Mouse (Mus musculus): Measurements from ENCODE around the gene Ctla4. TPM values are rescaled to one million over a fixed set of nuclear protein-coding genes. Genes with fewer than 3 reads are reported as not detected.

Ctla4 gene
- polyA plus RNA-seq, 1 experiment from 2014 or later: not detected

- Histone ChIP-seq H3K4me1 (ENCODE audit: insufficient read depth) (peaks cover 3% of the 10 kb centered on the region; the same call in 1 of the 2 replicates), H3K9ac (no peak overlapping the region), H3K9me3 (ENCODE audit: low read depth, low read length) (no peaks in the 10 kb centered on the region), H3K27ac (ENCODE audit: low read depth) (no peak overlapping the region), H3K36me3 (ENCODE audit: insufficient read depth) (no peaks in the 10 kb centered on the region), H3K27me3 (ENCODE audit: insufficient read depth, low read length) (no peaks in the 10 kb centered on the region), H3K4me3 (ENCODE audit: low read depth, low read length) (no peak overlapping the region), H3K4me2 (no peak overlapping the region)
- ATAC-seq (ENCODE audit: insufficient read depth): peak; percentile 66
- 73% methylated on average over 24 of the region's 24 CpGs for WGBS
- no peak for TF ChIP-seq CTCF (IDR thresholded peaks at IDR 0.05; ENCODE audit: low read depth)
- peak; percentile 48 for DNase-seq
These were observed 33.9 kb downstream of the Ctla4 start for GRCm38 (mm10) chr1:60920493-60921355.

- H3K9ac ChIP-seq: no peak overlapping the region
- H3K4me1 ChIP-seq (ENCODE audit: insufficient read depth): no peaks in the 10 kb centered on the region
- no peaks in the 10 kb centered on the region for H3K9me3 ChIP-seq (ENCODE audit: low read depth, low read length)
- H3K27ac ChIP-seq (ENCODE audit: low read depth): no peak overlapping the region
- no peak for DNase-seq
- no peak for TF ChIP-seq CTCF (IDR thresholded peaks at IDR 0.05; ENCODE audit: low read depth)
- 83% methylated on average over 3 of the region's 3 CpGs for WGBS
- no peak overlapping the region for H3K4me2 ChIP-seq
- ATAC-seq (ENCODE audit: insufficient read depth): no peak
- no peaks in the 10 kb centered on the region for H3K27me3 ChIP-seq (ENCODE audit: insufficient read depth, low read length)
- H3K4me3 ChIP-seq (ENCODE audit: low read depth, low read length): no peak overlapping the region
- H3K36me3 ChIP-seq (ENCODE audit: insufficient read depth): no peaks in the 10 kb centered on the region
These were observed 42.2 kb downstream of the Ctla4 start for GRCm38 (mm10) chr1:60929036-60929435.

- no peak overlapping the region for H3K9ac ChIP-seq
- no peaks in the 10 kb centered on the region for H3K9me3 ChIP-seq (ENCODE audit: low read depth, low read length)
- H3K4me1 ChIP-seq (ENCODE audit: insufficient read depth): no peaks in the 10 kb centered on the region
- no peak overlapping the region for H3K4me2 ChIP-seq
- H3K4me3 ChIP-seq (ENCODE audit: low read depth, low read length): no peak overlapping the region
- no peaks in the 10 kb centered on the region for H3K36me3 ChIP-seq (ENCODE audit: insufficient read depth)
- no peak overlapping the region for H3K27ac ChIP-seq (ENCODE audit: low read depth)
- DNase-seq: no peak
- no peaks in the 10 kb centered on the region for H3K27me3 ChIP-seq (ENCODE audit: insufficient read depth, low read length)
- TF ChIP-seq CTCF (IDR thresholded peaks at IDR 0.05; ENCODE audit: low read depth): no peak
- no peak for ATAC-seq (ENCODE audit: insufficient read depth)
- 79% methylated on average over 7 of the region's 7 CpGs for WGBS
These were observed 43.6 kb downstream of the Ctla4 start for GRCm38 (mm10) chr1:60930397-60930796.

- Histone ChIP-seq H3K36me3 (ENCODE audit: insufficient read depth) (no peaks in the 10 kb centered on the region), H3K4me1 (ENCODE audit: insufficient read depth) (no peaks in the 10 kb centered on the region), H3K4me3 (ENCODE audit: low read depth, low read length) (no peak overlapping the region), H3K27me3 (ENCODE audit: insufficient read depth, low read length) (no peaks in the 10 kb centered on the region), H3K9me3 (ENCODE audit: low read depth, low read length) (no peaks in the 10 kb centered on the region), H3K27ac (ENCODE audit: low read depth) (no peak overlapping the region), H3K4me2 (no peak overlapping the region), H3K9ac (no peak overlapping the region)
- ATAC-seq (ENCODE audit: insufficient read depth) (no peak), DNase-seq (no peak)
- 56% methylated on average over 8 of the region's 8 CpGs for WGBS
- TF ChIP-seq CTCF (IDR thresholded peaks at IDR 0.05; ENCODE audit: low read depth): no peak
These were observed 49.3 kb downstream of the Ctla4 start for GRCm38 (mm10) chr1:60935968-60936581.

- no peak for ATAC-seq (ENCODE audit: insufficient read depth)
- no peak for TF ChIP-seq CTCF (IDR thresholded peaks at IDR 0.05; ENCODE audit: low read depth)
- H3K9me3 ChIP-seq (ENCODE audit: low read depth, low read length): no peaks in the 10 kb centered on the region
These were observed 50.3 kb downstream of the Ctla4 start for GRCm38 (mm10) chr1:60936963-60937711.

GRCm38 (mm10) chr1:60938256-60938655 lies 51.5 kb downstream of the Ctla4 start:
- no peak overlapping the region for H3K4me2 ChIP-seq
- H3K4me3 ChIP-seq (ENCODE audit: low read depth, low read length): no peak overlapping the region
- no peak overlapping the region for H3K9ac ChIP-seq
- no peak for TF ChIP-seq CTCF (IDR thresholded peaks at IDR 0.05; ENCODE audit: low read depth)
- H3K9me3 ChIP-seq (ENCODE audit: low read depth, low read length): no peaks in the 10 kb centered on the region
- 74% methylated on average over 2 of the region's 2 CpGs for WGBS
- DNase-seq: no peak
- no peak for ATAC-seq (ENCODE audit: insufficient read depth)
- no peaks in the 10 kb centered on the region for H3K4me1 ChIP-seq (ENCODE audit: insufficient read depth)
- no peaks in the 10 kb centered on the region for H3K27me3 ChIP-seq (ENCODE audit: insufficient read depth, low read length)
- H3K27ac ChIP-seq (ENCODE audit: low read depth): no peak overlapping the region
- H3K36me3 ChIP-seq (ENCODE audit: insufficient read depth): no peaks in the 10 kb centered on the region

More at GRCm38 (mm10) chr1:60936963-60937711, 50.3 kb downstream of the Ctla4 start:
- 69% methylated on average over 6 of the region's 6 CpGs for WGBS
- Histone ChIP-seq H3K9ac (no peak overlapping the region), H3K27ac (ENCODE audit: low read depth) (no peak overlapping the region), H3K4me3 (ENCODE audit: low read depth, low read length) (no peak overlapping the region), H3K4me2 (no peak overlapping the region), H3K27me3 (ENCODE audit: insufficient read depth, low read length) (no peaks in the 10 kb centered on the region), H3K36me3 (ENCODE audit: insufficient read depth) (no peaks in the 10 kb centered on the region), H3K4me1 (ENCODE audit: insufficient read depth) (no peaks in the 10 kb centered on the region)
- DNase-seq: no peak

- Histone ChIP-seq H3K9me3 (ENCODE audit: low read depth, low read length) (no peaks in the 10 kb centered on the region), H3K4me2 (no peak overlapping the region), H3K27me3 (ENCODE audit: insufficient read depth, low read length) (no peaks in the 10 kb centered on the region), H3K36me3 (ENCODE audit: insufficient read depth) (no peaks in the 10 kb centered on the region), H3K4me1 (ENCODE audit: insufficient read depth) (no peaks in the 10 kb centered on the region), H3K9ac (no peak overlapping the region), H3K4me3 (ENCODE audit: low read depth, low read length) (no peak overlapping the region), H3K27ac (ENCODE audit: low read depth) (no peak overlapping the region)
- DNase-seq: no peak
- WGBS: 82% methylated on average over 5 of the region's 5 CpGs
- no peak for ATAC-seq (ENCODE audit: insufficient read depth)
- TF ChIP-seq CTCF (IDR thresholded peaks at IDR 0.05; ENCODE audit: low read depth): no peak
These were observed 52.2 kb downstream of the Ctla4 start for GRCm38 (mm10) chr1:60938974-60939373.

Measured in lung, embryonic 14.5 days (tissue).